Mouse (Mus musculus) cerebellum, adult 2 months (tissue): Measurements from ENCODE around the gene A3galt2. TPM values are rescaled to one million over a fixed set of nuclear protein-coding genes. Genes with fewer than 3 reads are reported as not detected.

Experiments
- DNase-seq, 2 experiments: peaks; one replicate each; pipeline ENCODE4 v3.0.0; 2021
- H3K27ac ChIP-seq: fragments of 200-500 bp; 2 replicates; pipeline ENCODE4 v1.5.1; 2012; ENCODE audit warnings: low read length, control low read depth, inconsistent platforms; ENCODE audit not compliant: insufficient read depth
- H3K27me3 ChIP-seq: fragments of 200-500 bp; 2 replicates; pipeline ENCODE4 v1.6.1; 2012; ENCODE audit warnings: inconsistent platforms, mild to moderate bottlenecking, low read length, moderate library complexity; ENCODE audit not compliant: control insufficient read depth, insufficient read depth
- H3K4me1 ChIP-seq: fragments of 200-500 bp; 2 replicates; pipeline ENCODE4 v1.6.1; 2011; ENCODE audit warnings: low read length; ENCODE audit not compliant: control insufficient read depth, insufficient read depth
- H3K4me3 ChIP-seq: fragments of 200-500 bp; replicated peaks from 2 replicates; pipeline ENCODE3; 2011; ENCODE audit warnings: mild to moderate bottlenecking, low read depth, low read length, control low read depth; ENCODE audit not compliant: insufficient read depth
- CTCF ChIP-seq: fragments of 200-500 bp; IDR thresholded peaks from 2 replicates; pipeline ENCODE4 v1.5.1; 2011; ENCODE audit warnings: low read depth, mild to moderate bottlenecking, control low read depth, low read length, moderate library complexity, borderline replicate concordance; ENCODE audit not compliant: insufficient read depth
- POLR2A ChIP-seq: fragments of 200-500 bp; IDR thresholded peaks from 2 replicates; pipeline ENCODE4 v1.6.1; 2011; ENCODE audit warnings: low read length, control low read depth, borderline replicate concordance; ENCODE audit not compliant: insufficient read depth
- WGBS: fragments of 180-500 bp; shearing (Covaris S2); methylation state at CpG from one replicate; pipeline ENCODE4 v1.1.7; 2018; 5-methylcytosine and 5-hydroxymethylcytosine counted together
- polyA plus RNA-seq: library from polyadenylated mRNA; depleted of rRNA; stranded (reverse); fragments of >200 nt; gene quantifications from 2 replicates; pipeline ENCODE4 v1.2.3, GENCODE M21; 2012

Gene A3galt2
- polyA plus RNA-seq, 1 experiment = 1.9 TPM

- no peak for TF ChIP-seq POLR2A
- no peak for TF ChIP-seq CTCF
- WGBS = 18% methylated on average over 13 of the region's 13 CpGs
These were observed 3.0 kb upstream of the A3galt2 start for GRCm38 (mm10) chr4:128752031-128752757.

DNA sequence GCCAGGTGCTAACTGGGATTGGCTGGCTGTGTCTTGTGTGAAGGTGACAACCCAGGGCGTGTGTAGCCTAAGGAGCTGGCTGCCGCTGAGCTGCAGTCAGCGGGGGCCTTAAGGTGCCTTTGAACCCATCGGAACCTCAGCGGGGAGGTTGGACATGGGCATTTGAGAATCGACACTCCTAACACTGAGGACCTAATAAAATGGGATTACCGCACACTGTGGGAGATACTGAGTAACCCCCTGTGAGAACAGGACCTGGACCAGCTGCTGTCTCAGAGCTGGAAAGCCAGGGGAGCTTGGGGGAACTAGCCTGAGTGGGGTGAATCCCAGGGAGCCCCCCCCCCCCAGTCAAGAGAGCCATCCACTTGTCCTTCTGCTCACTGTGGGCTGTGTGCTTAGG lies 1.6 kb upstream of the A3galt2 start:
- Histone ChIP-seq H3K4me1 (peaks cover 43% of the 10 kb centered on the region), H3K27me3 (no peaks in the 10 kb centered on the region), H3K27ac (no peak overlapping the region), H3K4me3 (no peak overlapping the region)
- WGBS = 68% methylated on average over 7 of the region's 7 CpGs
- DNase-seq = no peak
- TF ChIP-seq POLR2A = no peak
- no peak for TF ChIP-seq CTCF

More at GRCm38 (mm10) chr4:128752031-128752757, 3.0 kb upstream of the A3galt2 start:
- Histone ChIP-seq H3K27ac (peak overlapping the region; percentile 16), H3K4me3 (no peak overlapping the region), H3K4me1 (peaks cover 56% of the 10 kb centered on the region), H3K27me3 (no peaks in the 10 kb centered on the region)
- DNase-seq = peak; percentile 62 to 63

DNA sequence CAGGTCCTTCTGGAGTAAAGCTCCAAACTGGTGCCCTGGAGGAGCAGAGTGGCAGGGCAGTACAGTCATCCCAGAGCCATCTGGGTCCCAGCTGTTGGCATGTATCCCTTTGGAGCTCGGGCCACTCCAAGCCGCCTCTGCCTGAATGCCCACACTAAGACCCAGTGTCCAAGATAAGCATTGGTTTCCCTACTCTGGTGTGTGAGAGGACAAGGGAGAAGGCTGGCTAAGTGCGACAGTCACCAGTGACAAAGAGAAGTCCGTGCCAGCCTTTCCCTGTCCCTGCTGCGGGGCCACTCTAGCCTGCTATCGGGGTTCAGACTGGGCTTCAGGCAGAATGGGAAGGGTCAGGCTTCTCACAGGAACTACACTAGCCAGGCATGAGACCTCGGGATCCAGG lies 736 bp downstream of the A3galt2 start:
- DNase-seq = peak in 1 of 2 experiments; percentile 32
- Histone ChIP-seq H3K27ac (no peak overlapping the region), H3K4me1 (peaks cover 41% of the 10 kb centered on the region), H3K27me3 (no peaks in the 10 kb centered on the region), H3K4me3 (no peak overlapping the region)
- WGBS = 15% methylated on average over 7 of the region's 7 CpGs
- TF ChIP-seq CTCF = no peak
- TF ChIP-seq POLR2A = no peak

- peak in 1 of 2 experiments; percentile 19 for DNase-seq
- no peak overlapping the region for H3K4me3 ChIP-seq
- TF ChIP-seq CTCF = no peak
- TF ChIP-seq POLR2A = no peak
- peaks cover 17% of the 10 kb centered on the region for H3K4me1 ChIP-seq
- WGBS = 38% methylated on average over 5 of the region's 5 CpGs
- H3K27me3 ChIP-seq = no peaks in the 10 kb centered on the region
- no peak overlapping the region for H3K27ac ChIP-seq
These were observed 4.0 kb downstream of the A3galt2 start for GRCm38 (mm10) chr4:128759214-128759613.

- peak in 1 of 2 experiments; percentile 14 for DNase-seq
- TF ChIP-seq POLR2A (no peak), CTCF (no peak)
These were observed 4.9 kb downstream of the A3galt2 start for GRCm38 (mm10) chr4:128760029-128760428.

GRCm38 (mm10) chr4:128766929-128767328 lies 11.8 kb downstream of the A3galt2 start:
- 34% methylated on average over 20 of the region's 20 CpGs for WGBS
- Histone ChIP-seq H3K4me3 (no peak overlapping the region), H3K4me1 (peaks cover 16% of the 10 kb centered on the region), H3K27me3 (no peaks in the 10 kb centered on the region), H3K27ac (no peak overlapping the region)
- DNase-seq = peak; percentile 36 to 44
- TF ChIP-seq CTCF (no peak), POLR2A (no peak)

More at GRCm38 (mm10) chr4:128760029-128760428, 4.9 kb downstream of the A3galt2 start:
- Histone ChIP-seq H3K27me3 (no peaks in the 10 kb centered on the region), H3K27ac (no peak overlapping the region), H3K4me3 (no peak overlapping the region), H3K4me1 (peaks cover 17% of the 10 kb centered on the region)
- WGBS = 89% methylated on average over 6 of the region's 6 CpGs

- TF ChIP-seq POLR2A (no peak), CTCF (no peak)
- WGBS = 65% methylated on average over 13 of the region's 13 CpGs
- H3K4me1 ChIP-seq = peaks cover 16% of the 10 kb centered on the region
- H3K4me3 ChIP-seq = no peak overlapping the region
- DNase-seq = peak in 1 of 2 experiments; percentile 25
- no peaks in the 10 kb centered on the region for H3K27me3 ChIP-seq
- H3K27ac ChIP-seq = no peak overlapping the region
These were observed 13.0 kb downstream of the A3galt2 start for GRCm38 (mm10) chr4:128768120-128768519.
